Mouse (Mus musculus): ENCODE data around the gene Sox10. TPM values are rescaled to one million over a fixed set of nuclear protein-coding genes. Genes with fewer than 3 reads are reported as not detected.

Gene Sox10
- polyA plus RNA-seq, 1 experiment from 2014 or later, result 23.5 TPM

GRCm38 (mm10) chr15:79131442-79131841, 33.6 kb downstream of the Sox10 start:
- no peak overlapping the region for H3K27ac ChIP-seq (replicated peaks)
- peaks cover 79% of the 10 kb centered on the region for H3K36me3 ChIP-seq
- 71% methylated on average over 7 of the region's 7 CpGs for WGBS
- no peaks in the 10 kb centered on the region for H3K9me3 ChIP-seq
- no peak for ATAC-seq (ENCODE audit: low read depth)
- no peaks in the 10 kb centered on the region for H3K27me3 ChIP-seq
- H3K4me1 ChIP-seq (replicated peaks), result no peaks in the 10 kb centered on the region
- H3K4me3 ChIP-seq, result no peak overlapping the region
- no peak overlapping the region for H3K4me2 ChIP-seq
- H3K9ac ChIP-seq, result no peak overlapping the region

GRCm38 (mm10) chr15:79130782-79131181, 34.3 kb downstream of the Sox10 start:
- no peaks in the 10 kb centered on the region for H3K4me1 ChIP-seq (replicated peaks)
- H3K9ac ChIP-seq, result no peak overlapping the region
- H3K4me3 ChIP-seq, result no peak overlapping the region
- no peak for ATAC-seq (ENCODE audit: low read depth)
- no peak overlapping the region for H3K4me2 ChIP-seq
- H3K27ac ChIP-seq (replicated peaks), result no peak overlapping the region
- H3K9me3 ChIP-seq, result no peaks in the 10 kb centered on the region
- WGBS, result 92% methylated on average over 10 of the region's 10 CpGs
- peaks cover 85% of the 10 kb centered on the region for H3K36me3 ChIP-seq
- no peaks in the 10 kb centered on the region for H3K27me3 ChIP-seq

- H3K9ac ChIP-seq, result no peak overlapping the region
- H3K4me1 ChIP-seq (replicated peaks), result no peaks in the 10 kb centered on the region
- H3K9me3 ChIP-seq, result no peaks in the 10 kb centered on the region
- H3K4me2 ChIP-seq, result no peak overlapping the region
- no peak overlapping the region for H3K27ac ChIP-seq (replicated peaks)
- no peaks in the 10 kb centered on the region for H3K27me3 ChIP-seq
- ATAC-seq (ENCODE audit: low read depth), result no peak
- WGBS, result 84% methylated on average over 7 of the region's 7 CpGs
- H3K36me3 ChIP-seq, result peaks cover 93% of the 10 kb centered on the region
- H3K4me3 ChIP-seq, result no peak overlapping the region
Measured at GRCm38 (mm10) chr15:79129311-79129710, 35.7 kb downstream of the Sox10 start.

GRCm38 (mm10) chr15:79128208-79128607, 36.8 kb downstream of the Sox10 start:
- ATAC-seq (ENCODE audit: low read depth), result no peak
- Histone ChIP-seq H3K4me2 (no peak overlapping the region), H3K27me3 (no peaks in the 10 kb centered on the region), H3K4me3 (no peak overlapping the region), H3K4me1 (replicated peaks) (no peaks in the 10 kb centered on the region), H3K9ac (no peak overlapping the region), H3K36me3 (peaks cover 93% of the 10 kb centered on the region), H3K27ac (replicated peaks) (no peak overlapping the region), H3K9me3 (no peaks in the 10 kb centered on the region)
- 93% methylated on average over 5 of the region's 5 CpGs for WGBS

GRCm38 (mm10) chr15:79127101-79127500, 37.9 kb downstream of the Sox10 start:
- Histone ChIP-seq H3K9ac (no peak overlapping the region), H3K36me3 (peaks cover 95% of the 10 kb centered on the region), H3K4me2 (no peak overlapping the region), H3K4me3 (no peak overlapping the region), H3K27me3 (no peaks in the 10 kb centered on the region), H3K9me3 (no peaks in the 10 kb centered on the region), H3K4me1 (replicated peaks) (no peaks in the 10 kb centered on the region; the same call in 1 of the 2 replicates), H3K27ac (replicated peaks) (no peak overlapping the region)
- ATAC-seq (ENCODE audit: low read depth), result no peak
- 92% methylated on average over 12 of the region's 12 CpGs for WGBS

- no peaks in the 10 kb centered on the region for H3K27me3 ChIP-seq
- no peaks in the 10 kb centered on the region for H3K9me3 ChIP-seq
- no peaks in the 10 kb centered on the region; the same call in 1 of the 2 replicates for H3K4me1 ChIP-seq (replicated peaks)
- H3K36me3 ChIP-seq, result peaks cover 95% of the 10 kb centered on the region
- WGBS, result 83% methylated on average over 13 of the region's 13 CpGs
- no peak overlapping the region for H3K4me2 ChIP-seq
- no peak for ATAC-seq (ENCODE audit: low read depth)
- no peak overlapping the region for H3K4me3 ChIP-seq
- H3K9ac ChIP-seq, result no peak overlapping the region
- no peak overlapping the region for H3K27ac ChIP-seq (replicated peaks)
Measured at GRCm38 (mm10) chr15:79126217-79126932, 38.7 kb downstream of the Sox10 start.

- no peaks in the 10 kb centered on the region; the same call in 1 of the 2 replicates for H3K4me1 ChIP-seq (replicated peaks)
- no peak overlapping the region for H3K4me2 ChIP-seq
- peaks cover 92% of the 10 kb centered on the region for H3K36me3 ChIP-seq
- no peak overlapping the region for H3K9ac ChIP-seq
- no peak for ATAC-seq (ENCODE audit: low read depth)
- no peaks in the 10 kb centered on the region for H3K27me3 ChIP-seq
- no peak overlapping the region for H3K4me3 ChIP-seq
- no peak overlapping the region for H3K27ac ChIP-seq (replicated peaks)
- H3K9me3 ChIP-seq, result no peaks in the 10 kb centered on the region
- 89% methylated on average over 10 of the region's 10 CpGs for WGBS
Measured at GRCm38 (mm10) chr15:79124331-79124875, 40.6 kb downstream of the Sox10 start.

- Histone ChIP-seq H3K4me1 (replicated peaks) (no peaks in the 10 kb centered on the region; the same call in 1 of the 2 replicates), H3K27me3 (no peaks in the 10 kb centered on the region), H3K27ac (replicated peaks) (no peak overlapping the region), H3K9ac (no peak overlapping the region), H3K4me2 (no peak overlapping the region), H3K9me3 (no peaks in the 10 kb centered on the region), H3K4me3 (no peak overlapping the region), H3K36me3 (peaks cover 93% of the 10 kb centered on the region)
- 88% methylated on average over 6 of the region's 6 CpGs for WGBS
- no peak for ATAC-seq (ENCODE audit: low read depth)
Measured at GRCm38 (mm10) chr15:79123751-79124150, 41.3 kb downstream of the Sox10 start.

GRCm38 (mm10) chr15:79122546-79122945, 42.5 kb downstream of the Sox10 start:
- H3K4me3 ChIP-seq, result no peak overlapping the region
- whole genome bisulfite sequencing, result 81% methylated on average over 13 of the region's 13 CpGs
- H3K4me2 ChIP-seq, result no peak overlapping the region
- no peaks in the 10 kb centered on the region for H3K27me3 ChIP-seq
- H3K9ac ChIP-seq, result no peak overlapping the region
- peaks cover 89% of the 10 kb centered on the region for H3K36me3 ChIP-seq
- no peaks in the 10 kb centered on the region for H3K9me3 ChIP-seq
- H3K27ac ChIP-seq (replicated peaks), result no peak overlapping the region
- ATAC-seq (ENCODE audit: low read depth), result no peak
- no peaks in the 10 kb centered on the region; the same call in 1 of the 2 replicates for H3K4me1 ChIP-seq (replicated peaks)

GRCm38 (mm10) chr15:79122119-79122518, 42.9 kb downstream of the Sox10 start:
- H3K9me3 ChIP-seq, result no peaks in the 10 kb centered on the region
- peaks cover 89% of the 10 kb centered on the region for H3K36me3 ChIP-seq
- no peaks in the 10 kb centered on the region for H3K27me3 ChIP-seq
- no peak overlapping the region for H3K9ac ChIP-seq
- WGBS, result 33% methylated on average over 4 of the region's 4 CpGs
- no peak overlapping the region for H3K4me2 ChIP-seq
- no peaks in the 10 kb centered on the region; the same call in 1 of the 2 replicates for H3K4me1 ChIP-seq (replicated peaks)
- ATAC-seq (ENCODE audit: low read depth), result no peak
- H3K27ac ChIP-seq (replicated peaks), result no peak overlapping the region
- no peak overlapping the region for H3K4me3 ChIP-seq

GRCm38 (mm10) chr15:79119491-79119890, 45.5 kb downstream of the Sox10 start:
- Histone ChIP-seq H3K27ac (replicated peaks) (no peak overlapping the region), H3K9me3 (no peaks in the 10 kb centered on the region), H3K4me3 (no peak overlapping the region), H3K4me1 (replicated peaks) (no peaks in the 10 kb centered on the region; the same call in 1 of the 2 replicates), H3K36me3 (peaks cover 91% of the 10 kb centered on the region), H3K9ac (no peak overlapping the region), H3K27me3 (no peaks in the 10 kb centered on the region), H3K4me2 (no peak overlapping the region)
- WGBS, result 80% methylated on average over 9 of the region's 9 CpGs
- ATAC-seq (ENCODE audit: low read depth), result no peak

GRCm38 (mm10) chr15:79115276-79115675, 49.8 kb downstream of the Sox10 start:
- 59% methylated on average over 5 of the region's 5 CpGs for WGBS
- H3K9me3 ChIP-seq, result no peaks in the 10 kb centered on the region
- peaks cover 5% of the 10 kb centered on the region; the same call in 1 of the 2 replicates for H3K27me3 ChIP-seq
- H3K9ac ChIP-seq, result no peak overlapping the region
- peaks cover 18% of the 10 kb centered on the region for H3K4me1 ChIP-seq (replicated peaks)
- H3K4me2 ChIP-seq, result no peak overlapping the region
- H3K4me3 ChIP-seq, result no peak overlapping the region
- no peak overlapping the region for H3K27ac ChIP-seq (replicated peaks)
- ATAC-seq (ENCODE audit: low read depth), result no peak
- peaks cover 57% of the 10 kb centered on the region for H3K36me3 ChIP-seq
